Mouse (Mus musculus) urinary bladder, postnatal 25 days (tissue): Measurements from ENCODE around the gene Drg1.

Experiments
- DNase-seq: peaks from one replicate; pipeline ENCODE4 v3.0.0; 2022; ENCODE audit warnings: low spot score

Gene Drg1

DNA sequence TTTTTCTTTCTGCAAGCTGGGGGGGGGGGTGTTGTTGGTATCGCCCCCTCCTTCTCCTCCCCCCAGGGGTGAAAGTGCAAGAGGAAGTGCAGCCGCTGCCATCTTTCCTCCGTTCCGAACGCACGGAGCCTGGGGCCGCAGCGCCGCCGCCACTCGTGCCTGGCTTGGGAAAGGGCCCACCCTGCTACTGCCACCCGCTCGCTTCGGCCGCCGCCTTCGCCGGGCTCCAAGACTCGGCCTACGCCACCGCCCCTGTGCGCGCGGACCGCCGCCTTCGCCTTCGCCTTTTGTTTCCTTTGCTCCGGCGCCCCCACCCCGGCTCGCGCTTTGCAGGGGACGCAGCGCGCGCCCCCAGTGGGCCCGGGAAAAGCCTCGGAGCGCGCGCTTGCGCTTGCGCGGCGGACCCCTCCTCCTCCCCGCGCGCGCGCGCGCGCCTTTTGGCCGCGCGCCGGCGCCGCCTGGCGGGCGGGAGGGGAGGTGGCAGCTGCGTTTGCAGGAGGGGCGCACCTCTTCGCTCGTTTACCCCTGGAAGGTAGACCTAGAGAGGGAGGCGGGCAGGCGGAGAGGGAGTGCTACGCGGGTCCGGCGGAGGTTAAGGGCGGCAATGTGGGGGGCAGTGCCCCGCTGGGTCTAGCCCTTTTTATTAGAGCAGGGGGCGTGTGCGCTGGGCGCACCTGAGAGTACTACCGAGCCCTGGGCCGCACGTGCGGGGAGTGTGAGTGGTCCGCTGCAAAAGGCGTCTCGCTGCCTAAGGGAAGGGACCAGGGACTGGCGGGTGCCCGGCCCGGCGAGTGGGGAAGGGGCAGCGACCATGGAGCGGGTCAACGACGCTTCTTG, 23.8 kb upstream of the Drg1 start:
- DNase-seq: peak; percentile 67

GRCm38 (mm10) chr11:3289302-3289802, 23.1 kb upstream of the Drg1 start:
- DNase-seq: peak; percentile 52

DNA sequence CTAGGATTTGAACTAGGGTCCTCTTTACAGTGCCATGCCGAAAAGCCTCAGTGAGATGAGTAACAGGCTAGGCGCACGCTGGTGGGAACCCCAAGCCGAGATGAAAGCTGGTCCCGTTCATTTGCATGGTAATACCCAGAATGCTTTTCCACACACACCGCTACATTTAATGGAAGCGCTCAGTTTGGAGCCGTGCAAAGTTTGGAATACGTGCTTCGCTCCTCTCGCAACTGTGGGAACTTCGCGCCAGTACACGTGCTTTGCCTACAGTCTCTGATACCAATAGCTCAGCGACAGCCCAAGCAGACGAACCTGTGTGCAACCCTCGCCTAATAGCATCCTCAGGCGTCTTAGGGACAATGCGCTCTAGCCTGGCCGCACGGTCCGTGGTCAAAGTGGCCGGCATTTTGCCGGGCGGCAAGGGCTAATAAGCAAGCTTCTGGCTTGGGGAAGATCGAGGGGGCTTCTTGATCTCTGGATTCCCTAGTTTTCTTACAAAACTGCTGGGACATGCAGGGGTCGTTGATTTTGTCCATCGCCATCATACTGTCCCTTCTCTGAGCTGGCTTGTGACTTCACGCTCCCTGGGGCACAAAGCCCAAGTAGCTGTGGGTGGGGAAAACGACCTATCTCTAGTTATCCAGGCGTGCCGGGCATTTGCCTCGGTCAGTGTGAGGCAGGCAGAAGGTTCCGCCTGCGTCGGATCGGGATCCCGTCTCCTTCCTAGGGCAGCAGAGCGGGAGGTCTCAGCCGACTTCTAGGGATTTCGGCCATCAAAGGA, 22.5 kb upstream of the Drg1 start, which contains the start of gene Patz1:
Patz1 (plus strand) TSS at position 354 of the 781 bp plus-strand sequence.
- DNase-seq: peak; percentile 48

GRCm38 (mm10) chr11:3287921-3288320, 21.7 kb upstream of the Drg1 start:
- no peak for DNase-seq

DNA sequence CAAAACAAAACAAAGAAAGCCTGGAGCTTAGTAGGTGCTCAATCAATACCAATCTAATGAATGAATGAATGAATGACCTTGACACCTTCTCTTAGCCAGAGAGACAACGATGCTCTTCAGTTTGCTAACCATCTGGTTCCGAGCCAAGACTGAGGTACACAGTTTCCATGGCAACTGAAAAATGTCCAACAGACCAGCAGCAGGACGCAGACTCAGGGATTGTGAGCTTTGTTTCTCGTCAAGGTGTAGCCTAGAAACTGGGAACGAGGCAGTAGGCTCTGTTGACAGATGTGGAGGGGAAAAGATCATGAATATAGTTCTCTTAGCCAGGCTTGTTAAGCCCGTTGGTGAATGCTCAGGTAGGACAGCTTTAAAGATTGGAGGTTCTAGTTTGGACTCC, 20.9 kb upstream of the Drg1 start:
- DNase-seq: no peak

GRCm38 (mm10) chr11:3285940-3286339, 19.7 kb upstream of the Drg1 start:
- DNase-seq: no peak

DNA sequence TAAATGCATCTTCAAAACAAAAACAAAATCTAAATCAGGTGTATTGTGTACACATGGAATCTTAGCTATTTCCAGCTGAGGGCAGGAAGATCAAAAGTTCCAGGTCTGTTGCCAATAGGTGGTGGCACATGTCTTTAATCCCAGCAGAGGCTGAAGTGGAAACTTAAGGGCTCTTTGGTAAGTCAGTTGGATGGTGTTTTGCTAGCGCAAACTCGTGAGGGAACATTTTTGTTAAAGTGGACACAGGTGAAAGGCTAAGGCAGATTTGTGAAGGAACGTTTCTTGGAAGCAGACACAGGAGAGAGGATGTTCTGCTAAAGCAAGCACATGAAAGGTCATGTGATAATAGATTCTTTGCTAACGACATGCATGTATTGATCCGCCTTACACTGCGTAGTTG, 17.4 kb upstream of the Drg1 start:
- no peak for DNase-seq

- no peak for DNase-seq
Observed at GRCm38 (mm10) chr11:3282887-3283286, 16.7 kb upstream of the Drg1 start.

GRCm38 (mm10) chr11:3279729-3280128, 13.5 kb upstream of the Drg1 start:
- DNase-seq: no peak

GRCm38 (mm10) chr11:3278351-3278750, 12.1 kb upstream of the Drg1 start:
- no peak for DNase-seq

- DNase-seq: no peak
Observed at GRCm38 (mm10) chr11:3269241-3269640, 3.0 kb upstream of the Drg1 start.

DNA sequence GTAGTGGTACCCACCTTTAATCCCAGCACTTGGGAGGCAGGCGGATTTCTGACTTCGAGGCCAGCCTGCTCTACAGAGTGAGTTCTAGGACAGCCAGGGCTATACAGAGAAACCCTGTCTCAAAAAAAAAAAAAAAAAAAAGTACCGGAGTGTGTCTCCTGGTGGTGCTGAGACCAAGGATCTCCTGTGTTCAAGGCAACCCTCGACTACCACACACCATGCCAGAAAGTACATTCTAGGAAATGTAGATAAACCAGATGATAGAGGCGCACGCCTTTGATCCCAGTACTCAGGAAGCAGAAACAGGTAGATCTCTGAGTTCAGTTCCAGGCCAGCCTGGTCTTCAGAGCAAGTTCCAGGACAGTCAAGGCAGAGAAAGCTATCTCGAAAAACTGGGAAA, 918 bp upstream of the Drg1 start:
- no peak for DNase-seq

- DNase-seq: no peak
Observed at GRCm38 (mm10) chr11:3265291-3266078, 730 bp downstream of the Drg1 start.

DNA sequence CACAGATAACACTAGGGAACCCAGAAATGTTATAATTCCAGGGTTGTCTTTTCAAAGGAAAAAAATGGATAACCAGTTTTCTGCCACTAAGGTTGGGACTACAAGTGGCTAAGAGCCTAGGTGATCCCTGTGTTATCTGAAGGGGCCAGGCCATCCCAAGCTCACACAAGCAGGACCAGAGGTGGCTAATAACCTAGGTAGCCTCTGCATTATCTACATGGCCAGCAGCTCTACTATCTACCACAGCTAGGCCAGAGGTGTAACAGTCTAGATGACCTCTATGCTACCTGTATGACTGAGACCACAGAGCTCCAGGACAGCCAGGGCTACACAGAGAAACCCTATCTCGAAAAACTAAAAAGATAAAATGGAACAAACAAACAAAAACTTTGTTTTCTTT, 6.7 kb downstream of the Drg1 start:
- no peak for DNase-seq

GRCm38 (mm10) chr11:3247387-3247786, 18.8 kb downstream of the Drg1 start:
- no peak for DNase-seq

DNA sequence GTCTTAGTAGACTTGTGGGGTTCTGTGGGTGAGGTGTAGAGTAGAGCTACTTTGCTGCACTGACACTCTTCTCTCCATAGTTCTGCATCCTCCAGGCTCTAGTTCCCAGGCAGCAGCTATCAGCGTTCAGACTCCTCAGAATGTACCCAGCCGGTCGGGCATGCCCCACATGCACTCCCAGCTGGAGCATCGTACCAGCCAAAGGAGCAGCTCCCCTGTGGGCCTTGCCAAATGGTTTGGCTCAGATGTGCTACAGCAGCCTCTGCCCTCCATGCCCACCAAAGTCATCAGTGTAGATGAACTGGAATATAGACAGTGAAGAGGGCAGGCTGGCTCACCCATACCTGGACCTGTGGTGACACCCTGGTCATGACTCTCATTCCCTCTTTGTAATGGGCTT, 22.4 kb downstream of the Drg1 start:
- no peak for DNase-seq

DNA sequence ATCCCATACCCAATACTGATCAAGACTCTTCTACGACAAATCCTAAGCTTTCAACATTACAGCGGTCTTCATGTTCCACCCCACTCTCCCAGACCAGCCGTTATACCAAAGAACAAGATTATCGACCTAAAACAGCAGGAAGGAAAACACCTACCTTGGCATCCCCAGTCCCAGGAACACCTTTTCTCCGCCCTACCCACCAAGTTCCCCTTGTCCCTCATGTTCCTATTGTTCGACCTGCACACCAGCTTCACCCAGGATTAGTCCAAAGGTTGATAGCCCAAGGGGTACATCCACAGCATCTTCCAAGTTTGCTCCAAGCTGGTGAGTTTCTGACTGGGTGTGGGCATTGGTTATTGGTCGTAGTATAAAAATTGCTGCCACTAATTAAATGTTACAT, 23.8 kb downstream of the Drg1 start:
- DNase-seq: no peak

DNA sequence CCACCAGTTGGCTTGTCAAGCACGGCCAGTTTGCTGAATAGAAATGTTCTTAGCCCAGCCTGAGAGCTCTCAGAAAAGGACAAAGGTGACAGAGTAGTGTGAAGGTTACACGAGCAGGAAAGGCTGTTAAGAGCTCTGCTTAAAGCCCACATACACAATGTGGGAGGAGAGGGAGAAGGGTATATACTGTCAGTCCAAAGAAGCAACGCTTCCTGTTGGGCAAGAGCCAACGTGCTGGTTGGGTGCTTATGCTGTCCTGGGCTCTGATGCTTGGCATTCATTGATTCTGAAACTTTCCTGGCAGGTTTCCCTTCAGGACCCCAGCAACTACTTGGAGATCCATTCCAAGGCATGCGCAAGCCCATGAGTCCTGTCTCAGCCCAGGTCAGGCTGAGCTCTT, 30.9 kb downstream of the Drg1 start:
- DNase-seq: no peak

- DNase-seq: no peak
Observed at GRCm38 (mm10) chr11:3233704-3234103, 32.5 kb downstream of the Drg1 start.

DNA sequence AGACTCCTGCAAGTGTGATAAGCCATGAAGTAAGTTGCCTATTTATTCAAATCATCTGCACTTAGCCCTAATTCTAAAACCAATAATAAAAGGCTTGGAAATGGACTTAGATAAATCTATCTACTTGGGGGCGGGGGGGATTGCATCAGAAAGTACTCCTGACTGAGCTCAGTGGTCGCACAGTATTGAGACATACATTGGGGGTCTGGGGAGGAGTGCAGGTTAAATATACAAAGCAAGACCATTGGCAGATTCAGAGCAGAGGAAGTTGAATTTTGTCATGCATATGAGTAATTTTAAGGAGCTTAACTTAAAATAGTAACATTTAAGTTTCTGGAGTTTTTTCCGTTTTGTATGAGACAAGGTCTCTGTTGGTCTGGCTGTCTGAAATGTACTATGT, 34.0 kb downstream of the Drg1 start:
- DNase-seq: no peak

DNA sequence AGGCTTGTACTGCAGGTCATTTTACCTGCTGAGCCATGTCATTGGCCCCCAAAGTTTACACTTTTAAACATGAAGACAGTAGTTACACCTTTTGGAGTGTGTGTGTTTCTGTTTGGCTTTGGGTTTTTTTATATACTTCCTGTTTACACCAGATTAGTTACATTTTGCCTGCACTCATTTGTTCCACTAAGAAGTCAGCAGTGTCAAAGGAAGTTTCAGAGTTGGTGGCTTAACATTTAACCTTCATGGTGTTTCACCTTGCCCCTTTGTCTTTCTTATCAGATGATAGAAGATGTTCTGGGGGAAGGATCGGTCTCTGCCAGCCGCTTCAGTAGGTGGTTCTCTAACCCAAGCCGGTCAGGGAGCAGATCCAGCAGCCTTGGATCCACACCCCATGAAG, 39.1 kb downstream of the Drg1 start:
- DNase-seq: no peak

DNA sequence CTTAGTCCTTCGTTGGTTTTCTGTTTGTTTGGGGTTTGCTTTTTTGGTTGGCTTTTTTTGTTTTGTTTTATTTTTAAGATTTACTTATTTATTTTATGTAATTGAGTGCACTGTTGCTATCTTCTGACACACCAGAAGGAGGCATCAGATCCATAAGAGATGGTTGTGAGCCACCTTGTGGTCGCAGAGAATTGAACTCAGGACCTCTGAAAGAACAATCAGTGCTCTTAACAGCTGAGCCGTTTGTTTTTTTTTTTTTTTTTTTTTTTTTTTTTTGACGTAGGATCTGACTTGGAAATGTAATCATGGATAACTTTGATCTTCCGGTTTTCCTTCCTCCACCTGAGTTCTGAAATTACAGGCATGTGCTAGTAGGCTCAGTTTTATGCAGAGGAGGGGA, 43.1 kb downstream of the Drg1 start:
- DNase-seq: no peak
